Mouse (Mus musculus): ENCODE measurements around the gene Gm10260.

DNA sequence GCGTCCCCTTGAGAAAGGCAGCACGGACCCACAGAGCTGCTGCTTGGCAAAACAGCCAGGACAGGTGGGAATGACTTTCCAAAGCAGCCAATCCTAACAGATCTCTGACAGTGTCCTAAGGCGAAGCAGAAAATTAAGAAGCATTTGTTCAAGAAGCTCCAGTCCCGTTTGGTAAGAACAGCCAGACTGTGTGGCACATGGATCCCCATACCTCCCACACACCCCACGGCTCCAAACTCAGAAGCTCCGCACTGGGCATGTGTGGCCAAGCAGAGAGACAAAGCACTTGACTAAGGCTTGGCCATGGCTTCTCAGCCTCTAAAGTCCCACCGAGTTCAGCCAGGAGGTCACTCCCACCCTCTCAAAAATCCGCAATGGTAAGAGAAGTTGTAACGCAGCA lies 45.5 kb upstream of the Gm10260 start:
- TF ChIP-seq CTCF (conservative IDR thresholded peaks at IDR 0.05; ENCODE audit: insufficient read depth, insufficient read length, low read depth, low read length) (no peak), POLR2A (IDR thresholded peaks at IDR 0.05; ENCODE audit: low read depth, low read length) (no peak)
